Mouse (Mus musculus): ENCODE data around the gene Wfdc1. TPM values are rescaled to one million over a fixed set of nuclear protein-coding genes. Genes with fewer than 3 reads are reported as not detected.

The Wfdc1 gene
- polyA plus RNA-seq, 1 experiment from 2014 or later = 0.66 TPM

DNA sequence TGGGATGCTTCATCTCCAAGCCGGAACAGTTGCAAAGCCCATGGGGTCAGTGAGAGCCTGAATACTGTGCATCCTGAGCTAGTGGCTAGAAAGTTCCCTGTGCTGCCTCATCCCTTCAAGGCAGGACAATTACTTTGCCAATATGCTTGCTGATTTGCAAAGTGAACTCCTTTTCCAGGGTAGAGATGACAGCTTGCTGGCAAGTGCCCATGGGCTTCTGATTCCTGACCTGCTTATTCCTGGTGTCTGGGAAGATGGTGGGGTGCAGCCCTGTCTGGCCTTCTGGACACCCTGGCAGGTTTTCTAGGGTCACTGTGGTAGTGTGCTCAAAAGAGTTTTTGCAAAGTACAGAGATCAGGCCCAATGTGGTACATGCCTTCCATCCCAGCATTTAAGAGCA, 23.2 kb upstream of the Wfdc1 start:
- Histone ChIP-seq H3K27me3 (replicated peaks) (peaks cover 16% of the 10 kb centered on the region; the same call in 1 of the 2 replicates), H3K4me2 (no peak overlapping the region), H3K36me3 (no peaks in the 10 kb centered on the region), H3K27ac (no peak overlapping the region), H3K4me3 (no peak overlapping the region), H3K9ac (no peak overlapping the region), H3K9me3 (replicated peaks) (0 out of 2 replicates have a peak, but pooled peaks cover 7% of the 10 kb centered on the region), H3K4me1 (no peaks in the 10 kb centered on the region)
- 72% methylated on average over 1 of the region's 1 CpGs for WGBS (ENCODE audit: insufficient replicate concordance)
- ATAC-seq = no peak

DNA sequence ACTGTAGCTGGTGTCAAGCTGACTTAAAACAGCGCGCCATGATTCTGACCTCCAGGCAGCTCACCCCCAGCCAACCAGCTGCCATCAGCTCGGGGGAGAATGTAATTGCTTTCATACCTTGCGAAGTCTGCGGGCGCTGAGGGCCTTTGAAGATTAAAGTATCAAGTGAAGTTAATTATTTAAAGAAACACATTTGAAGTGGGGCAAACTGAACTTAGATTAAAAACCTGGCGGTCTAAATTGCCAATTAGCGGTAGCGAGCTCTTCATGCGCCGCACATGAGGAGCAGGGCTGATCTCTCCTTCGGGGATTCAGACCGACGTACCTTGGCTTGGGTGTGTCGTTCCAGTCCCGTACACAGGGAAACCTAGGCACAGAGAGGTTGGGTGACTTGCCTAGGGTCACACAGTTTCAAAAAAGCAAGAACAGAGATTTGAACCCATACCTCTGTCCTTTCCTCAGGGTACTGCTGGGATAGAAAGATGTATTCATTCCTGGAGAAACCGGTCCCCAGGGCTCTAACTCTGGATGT, 21.7 kb upstream of the Wfdc1 start:
- Histone ChIP-seq H3K27ac (no peak overlapping the region), H3K4me2 (no peak overlapping the region), H3K4me3 (no peak overlapping the region), H3K4me1 (no peaks in the 10 kb centered on the region), H3K36me3 (no peaks in the 10 kb centered on the region), H3K9ac (no peak overlapping the region), H3K9me3 (replicated peaks) (0 out of 2 replicates have a peak, but pooled peaks cover 7% of the 10 kb centered on the region), H3K27me3 (replicated peaks) (peaks cover 16% of the 10 kb centered on the region; the same call in 1 of the 2 replicates)
- WGBS (ENCODE audit: insufficient replicate concordance) = 79% methylated on average over 17 of the region's 17 CpGs
- no peak for ATAC-seq

DNA sequence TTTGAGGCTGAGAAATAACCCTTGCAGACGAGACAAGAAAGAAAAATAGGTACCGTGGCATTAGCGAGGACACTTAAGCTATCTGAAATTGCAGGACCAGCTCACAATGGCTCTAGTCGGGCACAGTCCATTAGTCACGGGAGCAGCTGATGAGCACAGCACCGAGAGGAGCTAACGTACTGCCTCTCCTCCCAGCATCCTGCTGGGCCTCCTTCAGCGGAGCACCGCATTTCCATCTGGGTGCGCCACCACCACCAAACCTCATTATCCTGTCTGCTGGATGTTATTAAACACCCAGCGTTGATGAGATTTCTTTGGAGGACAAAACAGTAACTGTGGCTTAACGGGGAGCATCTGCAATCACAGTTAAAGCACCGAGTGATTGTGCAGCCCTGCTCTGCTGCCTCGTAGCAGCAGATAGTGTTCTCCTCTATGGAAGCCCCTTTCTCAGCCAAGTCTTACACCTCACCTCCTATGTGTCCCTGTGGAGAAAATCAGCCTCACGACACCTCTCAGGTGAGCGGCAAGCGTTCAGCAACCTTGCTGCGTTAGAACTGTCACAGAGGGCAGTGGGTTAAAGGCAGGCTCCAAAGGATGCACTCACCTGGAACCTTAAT, 21.1 kb upstream of the Wfdc1 start:
- no peak for ATAC-seq
- H3K4me3 ChIP-seq = no peak overlapping the region
- no peaks in the 10 kb centered on the region for H3K36me3 ChIP-seq
- H3K4me2 ChIP-seq = no peak overlapping the region
- H3K9ac ChIP-seq = no peak overlapping the region
- H3K27me3 ChIP-seq (replicated peaks) = peaks cover 14% of the 10 kb centered on the region; the same call in 1 of the 2 replicates
- 0 out of 2 replicates have a peak, but pooled peaks cover 7% of the 10 kb centered on the region for H3K9me3 ChIP-seq (replicated peaks)
- H3K4me1 ChIP-seq = no peaks in the 10 kb centered on the region
- 64% methylated on average over 18 of the region's 18 CpGs for WGBS (ENCODE audit: insufficient replicate concordance)
- no peak overlapping the region for H3K27ac ChIP-seq

DNA sequence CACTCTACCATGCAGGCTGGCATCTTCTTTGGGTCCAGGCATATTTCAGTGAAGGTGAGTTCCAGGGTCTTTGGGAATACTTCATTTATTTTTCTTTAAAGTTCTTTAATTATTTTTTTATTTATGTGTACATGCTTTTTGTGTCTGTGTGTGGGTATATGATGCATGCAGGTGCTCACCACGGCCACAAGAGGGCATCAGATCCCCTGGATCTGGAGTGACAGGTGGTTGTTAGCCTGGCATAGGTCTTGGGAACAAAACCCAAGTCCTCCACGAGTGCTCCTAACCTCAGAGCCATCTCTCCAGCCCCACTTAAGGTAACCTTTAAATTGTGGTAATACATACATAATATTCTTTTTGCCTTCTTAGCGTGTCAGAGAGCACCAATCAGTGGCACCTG, 20.0 kb upstream of the Wfdc1 start:
- Histone ChIP-seq H3K4me2 (no peak overlapping the region), H3K4me3 (no peak overlapping the region), H3K9me3 (replicated peaks) (0 out of 2 replicates have a peak, but pooled peaks cover 7% of the 10 kb centered on the region), H3K27ac (no peak overlapping the region), H3K27me3 (replicated peaks) (peaks cover 12% of the 10 kb centered on the region; the same call in 1 of the 2 replicates), H3K9ac (no peak overlapping the region), H3K36me3 (no peaks in the 10 kb centered on the region), H3K4me1 (no peaks in the 10 kb centered on the region)
- ATAC-seq = no peak
- 46% methylated on average over 3 of the region's 3 CpGs for WGBS (ENCODE audit: insufficient replicate concordance)

DNA sequence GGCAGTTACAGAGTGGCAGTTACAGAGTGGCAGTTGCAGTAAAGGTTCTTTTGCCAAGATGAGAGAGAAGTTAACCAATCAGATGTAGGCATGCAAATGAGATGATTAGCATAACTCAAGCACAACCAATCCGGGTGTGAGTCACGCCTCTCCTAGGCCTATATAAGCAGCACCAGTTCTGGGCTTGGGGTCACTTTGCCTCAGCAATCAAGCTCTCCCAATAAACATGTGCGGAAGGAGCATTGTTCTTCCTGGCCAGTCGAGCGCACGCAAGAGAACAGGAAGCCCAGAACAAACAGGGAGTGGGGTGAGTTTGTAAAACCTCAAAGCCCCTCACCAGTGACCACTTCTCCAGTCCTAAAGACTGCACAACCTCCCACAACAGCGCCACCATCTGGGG, 19.3 kb upstream of the Wfdc1 start:
- H3K4me3 ChIP-seq = no peak overlapping the region
- 67% methylated on average over 7 of the region's 7 CpGs for WGBS (ENCODE audit: insufficient replicate concordance)

DNA sequence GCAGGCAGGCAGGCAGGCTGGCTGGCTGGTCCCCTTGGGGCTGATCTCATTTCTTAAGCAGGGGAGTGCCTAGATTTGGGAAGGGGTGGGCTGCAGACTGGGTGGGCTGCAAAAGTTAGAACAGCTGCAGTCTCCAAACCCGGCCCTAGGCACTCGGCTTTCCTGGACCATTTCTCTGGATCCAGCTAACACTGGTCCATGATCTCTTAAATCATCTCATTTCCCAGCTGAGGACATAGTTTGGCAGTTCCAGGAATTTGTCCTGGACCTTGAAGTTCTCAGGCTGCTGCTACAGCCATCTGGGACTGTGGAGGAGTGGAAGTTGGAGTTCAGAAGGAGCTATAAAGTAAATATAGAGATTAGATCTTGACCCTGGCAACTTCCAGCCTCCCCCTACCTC, 14.8 kb upstream of the Wfdc1 start:
- Histone ChIP-seq H3K9me3 (replicated peaks) (0 out of 2 replicates have a peak, but pooled peaks cover 3% of the 10 kb centered on the region), H3K9ac (no peak overlapping the region), H3K27me3 (replicated peaks) (peaks cover 8% of the 10 kb centered on the region; the same call in 1 of the 2 replicates), H3K36me3 (no peaks in the 10 kb centered on the region), H3K4me3 (no peak overlapping the region), H3K4me2 (no peak overlapping the region), H3K4me1 (no peaks in the 10 kb centered on the region), H3K27ac (no peak overlapping the region)
- WGBS (ENCODE audit: insufficient replicate concordance) = 39% methylated on average over 2 of the region's 2 CpGs
- ATAC-seq = no peak

More for the DNA sequence above, 19.3 kb upstream of the Wfdc1 start:
- no peak overlapping the region for H3K27ac ChIP-seq
- H3K27me3 ChIP-seq (replicated peaks) = peaks cover 12% of the 10 kb centered on the region; the same call in 1 of the 2 replicates
- H3K36me3 ChIP-seq = no peaks in the 10 kb centered on the region
- H3K4me1 ChIP-seq = no peaks in the 10 kb centered on the region
- no peak overlapping the region for H3K4me2 ChIP-seq
- no peak for ATAC-seq
- 0 out of 2 replicates have a peak, but pooled peaks cover 7% of the 10 kb centered on the region for H3K9me3 ChIP-seq (replicated peaks)
- H3K9ac ChIP-seq = no peak overlapping the region

DNA sequence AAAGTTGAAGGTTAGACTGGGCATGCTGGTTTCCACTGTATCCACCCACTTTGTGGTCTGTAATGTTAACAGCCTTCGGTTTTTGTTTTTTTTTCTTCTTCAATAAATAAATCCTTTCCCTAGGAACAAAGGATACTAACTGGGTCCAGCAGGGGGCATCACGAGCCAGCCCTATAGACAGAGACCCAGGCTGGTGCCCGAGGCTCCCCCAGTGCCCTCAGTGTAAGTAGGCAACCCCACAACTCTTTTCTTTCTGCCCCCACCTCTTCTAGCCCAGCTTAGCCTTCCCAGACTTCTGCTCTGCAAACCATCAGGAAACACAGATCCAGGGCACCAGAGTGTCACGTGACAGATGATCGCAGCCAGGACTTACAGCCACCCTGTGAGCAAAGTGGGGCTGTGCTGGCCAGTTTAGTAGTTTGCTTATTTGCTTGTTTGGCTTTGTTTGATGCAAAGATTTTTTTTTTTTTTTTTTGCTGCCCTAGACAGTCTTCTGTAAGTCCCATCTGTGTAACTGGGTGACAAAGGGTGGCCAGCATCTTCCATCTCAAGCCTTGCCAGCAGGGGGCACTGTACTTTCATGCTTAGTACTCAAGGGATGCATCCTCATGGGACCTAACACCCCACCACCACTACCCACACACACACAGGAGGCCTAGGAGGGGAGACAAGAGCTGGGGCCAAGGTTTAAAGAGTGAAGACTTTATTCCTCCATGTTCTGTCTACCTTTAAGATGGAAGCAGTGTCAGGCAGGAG, 9.3 kb upstream of the Wfdc1 start:
- H3K9ac ChIP-seq = no peak overlapping the region
- no peak overlapping the region for H3K4me2 ChIP-seq
- H3K27ac ChIP-seq = no peak overlapping the region
- no peaks in the 10 kb centered on the region for H3K4me1 ChIP-seq
- peaks cover 8% of the 10 kb centered on the region; the same call in 1 of the 2 replicates for H3K27me3 ChIP-seq (replicated peaks)
- H3K36me3 ChIP-seq = no peaks in the 10 kb centered on the region
- no peak for ATAC-seq
- 43% methylated on average over 5 of the region's 5 CpGs for WGBS (ENCODE audit: insufficient replicate concordance)
- H3K4me3 ChIP-seq = no peak overlapping the region
- no peaks in the 10 kb centered on the region for H3K9me3 ChIP-seq (replicated peaks)

DNA sequence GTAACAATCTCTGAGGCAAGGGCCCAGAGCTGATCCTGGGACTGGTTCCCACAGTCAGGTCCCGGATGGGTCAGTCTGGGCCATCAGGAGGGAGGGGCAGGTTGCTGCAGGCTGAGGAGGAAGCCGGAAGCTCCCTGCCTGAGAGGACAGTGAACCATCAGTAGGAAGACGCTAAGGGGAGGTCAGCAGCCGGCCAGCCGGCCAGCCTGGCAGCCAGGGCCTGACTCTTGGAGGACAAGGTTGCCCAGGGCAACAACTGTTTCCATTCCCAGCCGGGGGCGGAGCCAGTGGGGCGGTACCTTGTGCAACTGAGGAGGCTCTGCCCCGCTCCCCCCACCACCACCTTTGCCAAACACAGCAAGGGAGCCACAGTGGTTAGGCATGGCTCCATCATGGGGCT, 5.1 kb upstream of the Wfdc1 start:
- no peaks in the 10 kb centered on the region for H3K4me1 ChIP-seq
- H3K9ac ChIP-seq = no peak overlapping the region
- ATAC-seq = peak; percentile 30; the same call in 1 of the 2 replicates
- no peaks in the 10 kb centered on the region for H3K36me3 ChIP-seq
- H3K9me3 ChIP-seq (replicated peaks) = no peaks in the 10 kb centered on the region
- no peak overlapping the region for H3K27ac ChIP-seq
- H3K4me2 ChIP-seq = no peak overlapping the region
- 19% methylated on average over 9 of the region's 9 CpGs for WGBS (ENCODE audit: insufficient replicate concordance)
- peaks cover 21% of the 10 kb centered on the region for H3K27me3 ChIP-seq (replicated peaks)
- no peak overlapping the region for H3K4me3 ChIP-seq

DNA sequence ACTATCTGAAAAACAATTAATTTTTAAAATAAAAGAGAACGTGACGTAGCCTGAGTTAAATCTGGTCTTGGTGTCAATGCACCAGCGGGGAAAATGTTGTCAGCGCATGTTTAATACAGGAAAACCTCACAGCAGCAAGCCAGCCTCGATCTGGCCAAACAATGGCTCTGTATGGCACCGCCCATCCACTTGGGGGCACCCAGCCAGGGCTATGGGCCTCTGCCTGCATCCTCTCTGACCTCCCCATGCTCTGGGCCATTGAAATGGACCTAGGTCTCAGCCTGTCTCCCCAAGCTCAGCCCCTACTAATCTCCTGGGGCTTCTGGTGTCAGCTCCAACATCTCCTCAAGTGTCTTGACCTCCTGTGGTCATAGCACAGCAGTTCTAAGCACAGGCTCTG, 4.3 kb upstream of the Wfdc1 start:
- no peak overlapping the region for H3K4me2 ChIP-seq
- no peaks in the 10 kb centered on the region for H3K9me3 ChIP-seq (replicated peaks)
- H3K9ac ChIP-seq = no peak overlapping the region
- no peak overlapping the region for H3K4me3 ChIP-seq
- H3K36me3 ChIP-seq = no peaks in the 10 kb centered on the region
- ATAC-seq = no peak
- no peak overlapping the region for H3K27ac ChIP-seq
- 63% methylated on average over 6 of the region's 6 CpGs for WGBS (ENCODE audit: insufficient replicate concordance)
- H3K27me3 ChIP-seq (replicated peaks) = peaks cover 30% of the 10 kb centered on the region
- H3K4me1 ChIP-seq = no peaks in the 10 kb centered on the region

DNA sequence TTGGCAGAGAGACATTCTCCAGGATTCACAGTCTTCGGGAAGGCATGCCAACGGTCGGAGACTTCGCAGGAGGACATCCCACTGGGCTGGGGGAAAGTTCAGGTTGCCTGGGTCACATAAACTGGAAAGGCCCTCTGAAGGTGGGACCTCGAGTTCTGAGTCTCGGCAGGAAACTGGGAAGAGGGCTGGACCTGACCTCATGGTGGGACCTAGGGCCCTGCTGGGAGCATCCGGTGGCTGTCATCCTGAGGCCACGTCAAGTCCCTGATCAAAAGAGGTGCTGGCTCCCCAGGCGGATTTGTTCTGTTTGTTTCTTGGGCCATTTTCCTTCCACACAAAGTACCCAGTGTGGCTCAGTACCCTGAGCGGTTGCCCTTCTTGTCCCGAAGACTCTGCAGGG, 2.7 kb upstream of the Wfdc1 start:
- H3K4me2 ChIP-seq = no peak overlapping the region
- no peaks in the 10 kb centered on the region for H3K9me3 ChIP-seq (replicated peaks)
- no peak for ATAC-seq
- H3K27me3 ChIP-seq (replicated peaks) = peaks cover 45% of the 10 kb centered on the region
- H3K4me3 ChIP-seq = no peak overlapping the region
- no peaks in the 10 kb centered on the region for H3K4me1 ChIP-seq
- 60% methylated on average over 11 of the region's 11 CpGs for WGBS (ENCODE audit: insufficient replicate concordance)
- H3K27ac ChIP-seq = no peak overlapping the region
- H3K9ac ChIP-seq = no peak overlapping the region
- no peaks in the 10 kb centered on the region for H3K36me3 ChIP-seq

DNA sequence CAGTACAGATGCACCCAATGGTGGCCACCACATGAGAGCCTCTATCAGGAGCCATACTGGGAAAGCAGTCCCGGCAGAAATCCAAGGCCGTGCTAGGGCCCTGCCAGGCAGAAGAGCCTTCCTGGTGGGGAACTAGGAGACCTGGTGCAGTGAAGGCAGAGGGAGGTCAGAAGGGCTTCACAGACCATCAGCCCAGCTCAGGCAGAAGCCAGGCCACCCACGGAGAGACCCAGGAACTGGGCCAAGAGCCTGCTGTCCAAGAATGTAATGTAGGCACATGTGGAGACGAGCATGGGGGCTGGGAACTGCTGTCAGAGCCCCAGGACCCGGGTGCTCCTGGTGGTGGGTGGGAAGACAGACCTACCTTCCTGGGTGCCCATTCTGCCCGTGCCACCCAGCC, 895 bp upstream of the Wfdc1 start:
- no peak overlapping the region for H3K4me2 ChIP-seq
- H3K4me3 ChIP-seq = no peak overlapping the region
- WGBS (ENCODE audit: insufficient replicate concordance) = 64% methylated on average over 6 of the region's 6 CpGs
- H3K36me3 ChIP-seq = no peaks in the 10 kb centered on the region
- H3K4me1 ChIP-seq = no peaks in the 10 kb centered on the region
- H3K27ac ChIP-seq = no peak overlapping the region
- H3K27me3 ChIP-seq (replicated peaks) = peaks cover 48% of the 10 kb centered on the region
- H3K9me3 ChIP-seq (replicated peaks) = no peaks in the 10 kb centered on the region
- no peak overlapping the region for H3K9ac ChIP-seq
- no peak for ATAC-seq

DNA sequence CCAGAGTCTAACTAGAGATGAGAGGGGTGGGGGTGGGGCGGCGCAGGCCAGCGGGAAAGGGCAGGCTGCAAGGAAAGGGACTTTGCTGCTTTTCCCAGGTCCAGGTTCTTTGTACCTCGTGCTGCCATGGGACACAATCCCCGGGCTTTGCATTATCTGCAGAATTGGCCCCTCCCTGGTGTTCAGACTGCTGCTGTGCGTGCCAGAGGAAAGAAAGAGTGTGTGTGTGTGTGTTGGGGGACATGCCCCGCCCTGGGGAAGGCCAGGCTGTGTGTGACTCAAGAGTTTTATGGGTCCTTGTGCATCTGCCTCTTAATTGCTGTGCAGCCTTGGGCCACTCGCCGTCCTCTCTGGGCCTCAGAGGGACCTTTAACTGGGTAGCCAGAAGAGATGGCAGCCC, 2.3 kb downstream of the Wfdc1 start:
- H3K36me3 ChIP-seq = no peaks in the 10 kb centered on the region
- H3K9me3 ChIP-seq (replicated peaks) = no peaks in the 10 kb centered on the region
- H3K9ac ChIP-seq = no peak overlapping the region
- H3K4me1 ChIP-seq = no peaks in the 10 kb centered on the region
- no peak overlapping the region for H3K4me2 ChIP-seq
- ATAC-seq = no peak
- H3K27ac ChIP-seq = no peak overlapping the region
- H3K27me3 ChIP-seq (replicated peaks) = peaks cover 48% of the 10 kb centered on the region
- WGBS (ENCODE audit: insufficient replicate concordance) = 57% methylated on average over 9 of the region's 9 CpGs
- H3K4me3 ChIP-seq = no peak overlapping the region

Measured in liver, embryonic 12.5 days (tissue).